Mouse (Mus musculus): ENCODE data around the gene Cep57l1.
"Not testable (repeated sequence)": the region's sequence is repeated elsewhere in the genome, so short reads cannot be mapped to it uniquely, and the experiment has no call there.

Gene Cep57l1

DNA sequence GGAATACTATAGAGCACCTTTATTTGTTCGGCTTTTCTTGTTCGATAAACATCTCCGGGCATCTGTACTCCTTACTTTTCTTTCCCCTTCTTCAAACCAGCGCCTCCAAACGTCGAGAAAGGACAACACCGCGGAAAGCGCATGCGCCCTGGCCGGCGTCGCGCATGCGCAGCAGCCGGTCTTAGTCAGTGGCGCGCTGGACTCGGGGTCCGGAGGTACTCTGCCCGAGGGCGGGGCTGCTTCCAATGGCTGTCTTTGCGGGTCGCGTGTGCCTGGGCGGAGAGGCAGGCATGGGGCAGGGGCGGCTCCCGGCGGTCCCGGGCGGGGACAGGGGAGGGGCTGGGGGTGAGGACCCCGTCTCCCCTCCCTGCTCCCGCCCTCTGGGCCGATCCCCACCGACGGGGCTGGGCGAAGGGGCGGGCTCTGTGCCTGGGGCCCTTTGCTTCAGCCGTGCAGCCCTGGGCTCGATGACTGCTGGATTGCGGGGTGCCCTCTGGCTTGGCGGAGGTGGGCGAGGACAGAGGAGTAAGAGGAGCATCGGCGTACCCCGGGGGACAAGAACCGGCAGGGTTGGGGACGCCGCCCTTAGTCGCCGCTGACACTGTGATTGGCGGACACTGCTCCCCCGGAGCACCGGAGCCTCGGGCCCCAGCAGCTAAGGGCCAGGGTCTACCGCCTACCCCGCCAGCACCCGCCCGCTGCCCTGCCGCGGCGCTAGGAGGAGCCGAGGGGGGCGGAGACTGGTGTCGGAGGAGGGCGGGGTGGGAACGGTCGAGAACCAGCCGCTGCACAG lies at the start of gene Cep57l1, which contains the start of gene Sesn1:
Cep57l1 (minus strand) TSS at position 101 of the 793 bp plus-strand sequence.
Sesn1 (plus strand) TSS at position 165 of the 793 bp plus-strand sequence.
- DNase-seq, result peak; percentile 87 to 95

DNA sequence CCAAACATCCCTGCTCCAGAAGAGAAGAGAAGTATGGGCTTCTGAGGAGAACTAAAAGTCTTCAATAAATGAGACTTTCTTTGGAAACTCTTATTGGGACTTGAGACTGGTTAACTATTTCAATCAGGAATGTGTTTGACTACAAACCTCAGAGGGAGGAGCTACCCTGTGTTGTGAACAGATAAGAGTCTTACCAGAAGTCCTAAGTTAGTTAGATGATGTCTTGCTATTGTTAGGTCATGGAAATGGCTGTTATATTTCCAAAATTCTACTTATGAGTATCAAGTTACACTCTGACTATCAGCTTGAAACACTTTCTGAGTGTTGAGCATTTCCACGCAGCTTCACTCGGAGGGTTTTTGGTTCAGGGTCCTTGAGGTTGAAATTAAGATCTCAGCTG lies 39.0 kb upstream of the Cep57l1 start:
- no peak for DNase-seq

DNA sequence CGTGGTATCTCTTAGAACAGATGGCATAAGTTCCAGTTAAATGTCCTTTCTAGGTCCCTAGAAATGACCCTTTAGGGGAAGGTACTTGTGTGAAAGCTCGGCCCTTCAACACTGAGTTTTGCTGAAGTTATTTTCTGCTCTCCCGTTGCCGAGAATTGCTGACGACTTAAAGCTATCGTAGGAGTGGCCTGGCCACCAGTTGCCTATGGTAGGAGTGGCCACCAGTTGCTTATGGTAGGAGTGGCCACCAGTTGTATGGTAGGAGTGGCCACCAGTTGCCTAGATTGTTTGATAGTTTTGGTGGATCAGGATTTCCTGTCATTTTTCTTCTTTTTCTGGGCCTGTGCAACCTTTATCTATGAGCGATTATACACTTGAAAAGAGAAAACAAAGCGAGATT lies 38.1 kb upstream of the Cep57l1 start:
- no peak for DNase-seq

DNA sequence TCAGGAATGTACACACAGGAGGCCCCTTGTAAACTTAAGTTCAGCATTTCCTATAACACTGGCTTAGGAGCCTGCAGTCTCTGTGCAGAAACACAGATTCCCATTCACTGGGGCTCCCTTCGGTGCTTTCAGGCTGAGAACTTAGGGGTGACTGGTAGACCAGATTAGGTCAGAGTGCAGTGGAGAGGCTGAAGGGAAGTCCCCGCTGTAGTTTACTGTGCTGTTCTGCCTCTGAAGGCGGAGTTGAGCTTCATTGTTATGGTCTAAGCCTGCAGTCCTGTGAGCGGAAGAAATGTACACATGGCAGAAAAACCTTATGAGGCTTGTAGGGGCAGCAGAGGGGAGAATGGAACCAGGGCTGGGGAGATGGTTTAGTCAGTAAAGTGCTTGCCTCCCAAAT lies 29.2 kb upstream of the Cep57l1 start:
- no peak for DNase-seq

DNA sequence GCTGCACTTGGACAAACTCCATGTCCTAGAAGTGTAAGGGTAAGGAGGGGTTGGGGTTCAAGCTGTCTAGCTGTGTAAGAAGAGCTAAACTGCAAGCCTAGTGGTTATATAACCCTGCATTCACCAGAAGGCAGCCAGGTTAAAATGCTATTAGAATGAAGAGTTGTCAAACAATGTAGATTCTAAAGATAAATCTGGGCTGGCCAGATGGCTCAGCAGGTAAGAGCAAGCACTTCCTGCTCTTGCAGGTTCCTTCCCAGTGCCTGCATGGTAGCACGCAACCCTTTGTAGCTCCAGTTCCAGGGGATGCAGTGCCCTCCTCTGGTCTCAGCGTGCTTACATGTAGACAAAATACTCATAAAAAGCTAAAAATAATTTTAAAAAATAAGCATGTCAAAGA lies 24.5 kb upstream of the Cep57l1 start:
- peak; percentile 69 to 79 for DNase-seq

DNA sequence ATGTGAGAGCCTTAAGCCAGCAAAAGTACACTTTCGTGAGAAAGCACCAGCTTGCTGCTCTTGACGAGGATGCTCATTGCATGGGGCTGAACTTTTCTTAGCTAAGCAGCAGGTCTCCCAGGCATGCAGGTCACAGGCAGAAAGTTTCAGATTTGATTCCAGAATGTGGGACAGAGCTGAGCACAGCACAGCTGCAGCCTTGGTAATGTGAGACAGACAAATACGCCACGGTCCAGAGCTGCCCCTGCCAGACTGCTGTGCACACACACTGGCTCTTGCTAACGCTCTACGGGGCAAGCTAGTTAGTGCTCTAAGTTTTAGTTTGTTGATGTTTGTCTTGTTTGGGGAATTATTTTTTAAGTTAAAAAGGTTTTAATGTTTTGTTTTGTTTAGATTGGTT lies 22.5 kb upstream of the Cep57l1 start:
- no peak for DNase-seq

DNA sequence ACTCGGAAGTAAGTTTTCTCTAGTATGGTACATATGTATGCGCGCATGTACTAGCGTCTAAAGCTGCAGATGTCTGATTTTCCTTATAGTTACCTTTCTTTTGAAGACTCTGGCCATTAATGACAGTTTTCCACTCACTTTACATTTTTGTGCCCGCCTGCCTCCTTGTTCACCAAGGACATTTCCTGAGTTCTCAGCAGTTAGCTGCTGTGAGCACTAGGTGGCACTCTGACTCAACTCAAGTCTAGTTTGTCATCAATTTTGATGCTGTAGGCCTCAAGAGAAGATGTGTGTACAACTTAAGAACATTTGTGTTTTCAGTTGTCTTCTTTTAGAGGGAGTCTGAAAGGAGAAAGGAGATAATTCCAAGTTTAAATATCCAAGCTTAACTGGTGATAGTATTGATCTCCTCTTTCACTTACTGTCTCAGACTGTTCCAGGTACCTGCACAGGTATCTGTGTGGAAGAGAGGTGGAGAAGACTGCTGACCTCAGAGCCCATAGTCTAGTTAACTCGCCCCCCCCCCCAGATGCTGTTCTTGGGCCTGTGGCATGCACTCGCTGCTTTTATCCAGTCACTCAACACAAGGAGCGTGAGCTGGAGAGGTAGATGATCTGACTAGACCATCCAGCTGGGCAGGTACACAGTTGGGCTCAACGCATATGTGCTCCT lies 21.3 kb upstream of the Cep57l1 start:
- DNase-seq, result peak; percentile 81

DNA sequence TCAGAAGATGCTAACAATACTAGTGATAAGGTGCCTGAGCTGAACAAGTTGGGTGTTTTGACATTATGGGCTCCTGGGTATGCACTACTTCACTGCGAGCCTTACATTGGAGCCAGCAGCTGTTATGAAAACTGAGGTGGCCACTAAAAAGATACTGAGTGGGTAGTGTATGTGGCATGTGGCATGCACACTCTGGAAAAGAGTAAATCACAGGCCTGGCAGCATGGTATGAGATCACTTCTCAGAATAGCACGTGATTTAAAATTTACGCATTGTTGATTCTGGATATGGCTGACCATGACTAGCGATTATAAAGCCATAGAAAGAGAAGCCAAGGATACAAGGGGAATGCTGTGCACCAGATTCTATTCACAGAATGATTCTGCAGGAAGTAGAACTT lies 20.8 kb upstream of the Cep57l1 start:
- no peak for DNase-seq

DNA sequence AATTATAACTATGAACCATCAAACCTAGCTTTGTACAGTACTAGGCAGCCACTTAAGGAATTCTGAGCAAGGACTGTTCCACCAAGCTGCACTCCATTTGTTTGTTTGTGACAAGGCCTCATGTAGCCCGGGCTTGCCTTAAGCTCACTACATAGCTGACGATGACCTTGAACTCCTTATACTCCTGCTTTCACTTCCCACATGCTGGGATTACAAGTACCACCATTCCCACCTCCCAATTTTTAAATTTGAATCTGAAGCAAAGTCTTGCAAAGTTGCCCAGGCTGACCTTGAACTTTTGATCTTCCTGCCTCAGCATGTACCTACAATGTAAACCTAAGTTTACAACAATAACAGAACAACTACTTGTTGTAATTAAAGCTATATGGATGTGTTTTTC lies 20.3 kb upstream of the Cep57l1 start:
- no peak for DNase-seq

DNA sequence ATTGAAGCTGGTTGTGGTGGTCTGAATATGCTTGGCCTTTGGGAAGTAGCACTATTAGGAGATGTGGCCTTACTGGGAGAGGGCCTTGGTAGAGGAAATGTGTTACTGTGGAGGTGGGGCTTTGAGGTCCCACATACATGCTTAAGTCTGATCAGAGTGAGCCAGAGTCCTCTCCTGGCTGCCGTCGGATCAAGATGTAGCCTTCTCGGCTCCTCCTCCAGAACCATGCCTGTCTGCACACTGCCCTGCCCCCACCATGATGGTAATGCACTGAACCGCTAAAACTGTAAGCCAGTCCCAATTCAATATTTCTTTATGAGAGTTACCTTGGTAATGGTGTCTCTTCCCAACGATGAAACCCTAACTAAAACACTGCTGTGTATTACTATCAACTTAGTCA lies 19.5 kb upstream of the Cep57l1 start:
- DNase-seq, result no peak

DNA sequence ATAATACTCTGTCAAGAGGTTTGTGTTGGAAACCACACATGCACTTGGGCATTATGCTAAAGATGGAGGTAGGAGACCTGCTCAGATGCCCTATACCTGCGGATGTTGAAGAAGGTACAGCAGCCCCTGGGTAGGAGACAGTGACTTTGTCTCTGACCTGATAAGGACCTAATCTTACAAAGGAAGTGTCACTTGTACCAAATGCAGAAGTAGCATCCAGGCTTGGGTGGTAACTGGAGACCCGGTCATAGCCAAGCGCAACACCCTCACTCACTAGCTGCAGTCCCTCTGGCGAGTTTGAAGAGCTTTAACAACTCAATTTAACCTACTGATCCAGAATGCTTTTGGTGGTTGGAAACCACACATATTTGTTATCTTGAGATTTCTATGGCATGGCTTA lies 18.1 kb upstream of the Cep57l1 start:
- DNase-seq, result no peak

DNA sequence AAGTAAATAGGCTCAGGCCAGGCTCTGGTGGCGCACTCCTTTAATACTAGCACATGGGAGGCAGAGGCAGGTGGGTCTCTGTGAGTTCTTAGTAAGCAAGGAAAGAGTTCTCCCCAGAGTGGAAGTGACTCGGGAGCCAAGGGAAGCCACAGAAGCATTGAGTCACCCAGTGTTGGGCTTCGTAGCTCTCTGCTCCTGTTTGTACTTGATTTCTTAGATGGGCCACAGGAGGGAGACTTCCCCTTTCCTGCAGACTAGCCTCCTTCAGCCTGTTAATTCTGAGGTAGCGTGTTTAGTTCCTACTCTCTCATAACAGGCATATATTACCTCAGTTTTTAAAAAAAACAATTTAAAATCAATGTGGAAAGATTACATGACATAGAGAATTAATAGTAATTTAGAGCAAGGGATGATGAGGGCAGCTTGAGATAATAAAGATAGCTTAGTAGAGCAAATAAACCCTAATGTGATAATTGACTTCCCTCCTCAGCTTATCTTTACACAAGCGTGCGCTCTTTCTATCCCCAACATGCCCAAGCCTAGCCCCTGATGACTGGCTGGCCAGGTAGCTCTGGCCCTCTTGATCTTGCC lies 16.9 kb upstream of the Cep57l1 start:
- DNase-seq, result no peak

DNA sequence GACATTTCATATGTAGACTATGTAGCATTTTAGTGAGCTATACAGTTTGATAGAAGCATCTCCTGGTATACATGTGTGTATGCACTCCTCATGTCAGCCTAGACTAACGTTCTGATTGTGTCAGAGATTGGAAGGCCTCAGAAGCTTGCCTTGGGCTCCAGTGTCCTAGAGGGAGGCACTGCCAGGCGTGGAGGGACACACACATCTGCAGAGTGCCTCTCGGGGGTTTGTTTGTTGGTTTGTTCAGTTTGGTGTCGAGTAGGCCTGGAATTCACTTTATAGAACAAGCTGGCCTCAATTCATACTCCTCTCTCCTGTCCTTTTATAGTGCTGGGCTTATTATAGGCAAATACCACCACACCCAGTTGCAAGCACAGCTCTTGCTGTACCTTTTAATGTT lies 16.3 kb upstream of the Cep57l1 start:
- DNase-seq, result no peak

DNA sequence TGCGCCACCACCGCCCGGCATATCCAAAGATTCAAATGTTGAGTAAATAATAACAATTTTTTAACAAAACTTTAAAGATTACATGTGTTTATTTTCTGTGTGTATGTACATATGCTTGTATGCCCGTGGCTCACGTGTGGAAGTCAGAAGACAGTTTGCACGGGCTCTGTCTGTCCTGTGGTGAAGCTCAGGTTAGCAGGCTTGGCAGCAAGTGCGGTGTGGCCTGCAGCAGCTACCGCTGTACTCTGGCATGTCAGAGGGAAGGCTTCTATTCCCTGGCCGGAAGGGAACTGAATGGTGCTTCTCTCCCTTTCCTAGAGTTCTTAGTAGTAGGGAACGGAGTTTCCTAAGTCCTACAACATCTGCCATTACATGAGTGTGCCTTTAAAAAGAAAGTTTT lies 15.4 kb upstream of the Cep57l1 start:
- no peak for DNase-seq

DNA sequence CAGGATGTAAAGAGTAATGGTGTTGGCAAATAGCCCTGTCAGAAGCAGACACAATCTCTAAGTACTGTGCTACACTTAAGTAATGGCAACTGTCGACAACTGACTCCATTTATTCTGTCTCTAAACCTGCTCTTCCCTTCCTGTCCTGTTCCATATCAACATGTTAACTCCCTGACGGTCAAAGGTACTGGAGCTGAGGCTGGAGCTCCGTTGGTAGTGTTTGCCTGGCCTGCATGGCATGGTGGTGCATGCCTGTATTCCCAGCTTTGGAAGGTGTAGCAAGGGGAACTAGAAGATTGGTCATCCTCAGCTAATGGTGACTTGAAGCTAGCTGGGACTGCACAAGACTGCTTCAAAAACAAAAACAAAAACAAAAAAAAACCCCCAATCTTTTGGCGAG lies 14.2 kb upstream of the Cep57l1 start:
- DNase-seq, result no peak

DNA sequence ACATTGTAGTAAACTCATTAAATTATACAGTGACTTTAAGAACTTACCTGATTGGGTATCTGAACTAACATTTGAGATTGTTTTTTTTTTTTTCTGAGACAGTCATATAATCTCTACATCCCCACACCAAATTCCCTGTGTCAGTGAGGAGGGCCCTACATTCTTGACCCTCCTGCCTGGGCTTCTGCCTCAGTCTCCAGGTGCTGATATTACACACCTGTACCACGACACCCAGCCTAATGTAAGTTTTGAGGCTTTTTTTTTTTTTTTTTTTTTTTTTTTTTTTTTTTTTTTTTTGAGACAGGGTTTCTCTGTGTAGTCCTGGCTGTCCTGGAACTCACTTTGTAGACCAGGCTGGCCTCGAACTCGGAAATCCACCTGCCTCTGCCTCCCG lies 13.6 kb upstream of the Cep57l1 start:
- not testable (repeated sequence) for DNase-seq

DNA sequence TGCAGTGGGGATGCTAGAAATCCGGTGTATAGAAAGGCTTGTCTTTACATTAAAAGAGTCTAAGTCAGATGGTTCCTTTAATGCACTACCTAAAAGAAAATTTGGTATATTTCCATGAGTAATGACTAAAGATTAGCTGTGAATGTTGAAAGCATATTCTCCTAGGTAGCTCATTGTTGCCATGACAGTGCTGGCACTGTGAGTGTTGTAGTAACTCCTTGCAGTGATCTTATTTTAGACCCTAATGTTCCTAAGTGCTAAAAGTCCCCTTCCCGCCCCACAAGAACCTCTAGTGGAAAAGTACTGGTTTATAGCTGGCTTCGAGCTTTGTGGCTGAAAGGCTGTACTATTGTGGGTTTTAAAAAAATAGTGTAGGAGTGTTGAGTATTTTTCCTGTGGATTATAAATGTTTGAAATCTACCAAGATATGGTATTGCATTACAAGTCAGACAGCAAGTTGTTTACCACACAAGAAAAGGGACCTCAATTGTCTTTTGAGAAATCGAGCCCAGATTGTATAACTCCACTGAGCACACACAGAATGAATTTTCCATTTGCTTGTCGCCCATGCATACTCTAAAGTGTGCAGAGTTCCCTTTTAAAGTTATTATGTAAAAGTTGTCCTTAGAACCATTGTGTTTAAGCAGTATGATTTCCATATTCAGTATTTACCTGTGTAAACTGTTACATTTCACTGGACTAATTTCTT lies 13.1 kb upstream of the Cep57l1 start:
- DNase-seq, result no peak

DNA sequence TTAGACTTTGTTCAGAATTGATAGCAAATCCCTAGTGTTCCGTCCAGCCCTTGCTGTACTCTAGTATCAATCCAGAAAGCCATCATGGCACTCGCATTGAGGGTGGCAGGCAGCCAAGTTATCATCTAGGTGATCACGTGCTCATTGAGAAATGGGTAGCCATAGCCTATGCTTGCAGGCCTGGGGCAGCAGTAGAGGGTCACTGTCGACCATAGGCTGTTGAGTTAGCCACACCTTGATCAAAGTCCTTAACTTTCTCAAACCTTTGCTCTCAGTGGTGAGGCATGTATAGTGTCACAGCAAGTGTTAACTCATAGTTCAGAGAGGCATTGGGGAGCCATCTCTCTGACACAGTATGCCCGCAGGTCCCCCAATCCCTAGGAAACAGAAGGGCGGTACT lies 11.5 kb upstream of the Cep57l1 start:
- DNase-seq, result no peak

DNA sequence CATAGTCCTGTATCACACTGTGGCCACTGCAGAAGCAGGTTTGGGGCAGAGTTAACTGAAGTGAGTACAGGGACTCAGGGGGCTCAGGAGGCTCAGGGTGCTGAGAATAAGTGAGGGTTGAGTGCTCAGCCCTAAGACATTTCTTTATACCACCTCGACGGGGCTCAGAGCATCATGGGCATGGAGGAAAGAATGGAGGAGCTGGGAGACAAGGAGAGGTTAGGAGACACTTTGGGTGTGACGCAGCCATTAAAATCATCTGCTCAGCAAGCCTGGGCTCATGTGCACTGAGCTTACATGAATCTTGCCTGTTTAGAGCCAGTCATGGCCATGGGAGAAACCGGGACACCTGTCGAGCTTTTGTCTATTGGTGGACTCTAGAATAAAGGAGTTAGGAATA lies 10.7 kb upstream of the Cep57l1 start:
- no peak for DNase-seq

DNA sequence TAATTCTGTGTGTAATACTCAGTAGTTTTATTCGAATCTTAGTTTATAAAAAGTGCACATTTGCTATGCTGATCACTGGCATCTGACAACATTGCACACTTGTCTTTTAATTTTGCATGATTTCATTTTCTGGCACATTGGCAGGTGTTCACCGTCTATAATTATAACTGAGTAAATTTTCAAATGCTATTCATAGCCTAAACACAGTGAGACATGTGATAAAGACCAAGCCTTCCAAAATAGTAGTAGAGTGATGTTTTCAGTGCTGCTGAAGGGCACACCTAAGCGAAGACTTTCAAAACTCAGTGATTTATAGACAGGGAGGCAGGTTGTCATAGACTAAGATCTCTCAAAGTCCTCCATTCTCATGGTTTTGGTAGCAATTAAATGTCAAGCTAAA lies 9.6 kb upstream of the Cep57l1 start:
- DNase-seq, result no peak

DNA sequence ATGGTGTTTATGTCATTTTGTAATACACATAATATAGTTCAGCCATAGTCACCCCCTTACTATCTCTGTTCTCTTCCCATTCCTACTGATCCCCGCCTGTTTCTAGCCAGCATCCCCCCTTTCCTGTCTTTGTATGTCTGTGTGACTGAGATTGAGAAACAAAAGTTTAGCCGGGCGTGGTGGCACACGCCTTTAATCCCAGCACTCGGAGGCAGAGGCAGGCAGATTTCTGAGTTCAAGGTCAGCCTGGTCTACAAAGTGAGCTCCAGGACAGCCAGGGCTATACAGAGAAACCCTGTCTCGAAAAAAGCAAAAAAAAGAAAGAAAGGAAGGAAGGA lies 9.0 kb upstream of the Cep57l1 start:
- DNase-seq, result not testable (repeated sequence)

DNA sequence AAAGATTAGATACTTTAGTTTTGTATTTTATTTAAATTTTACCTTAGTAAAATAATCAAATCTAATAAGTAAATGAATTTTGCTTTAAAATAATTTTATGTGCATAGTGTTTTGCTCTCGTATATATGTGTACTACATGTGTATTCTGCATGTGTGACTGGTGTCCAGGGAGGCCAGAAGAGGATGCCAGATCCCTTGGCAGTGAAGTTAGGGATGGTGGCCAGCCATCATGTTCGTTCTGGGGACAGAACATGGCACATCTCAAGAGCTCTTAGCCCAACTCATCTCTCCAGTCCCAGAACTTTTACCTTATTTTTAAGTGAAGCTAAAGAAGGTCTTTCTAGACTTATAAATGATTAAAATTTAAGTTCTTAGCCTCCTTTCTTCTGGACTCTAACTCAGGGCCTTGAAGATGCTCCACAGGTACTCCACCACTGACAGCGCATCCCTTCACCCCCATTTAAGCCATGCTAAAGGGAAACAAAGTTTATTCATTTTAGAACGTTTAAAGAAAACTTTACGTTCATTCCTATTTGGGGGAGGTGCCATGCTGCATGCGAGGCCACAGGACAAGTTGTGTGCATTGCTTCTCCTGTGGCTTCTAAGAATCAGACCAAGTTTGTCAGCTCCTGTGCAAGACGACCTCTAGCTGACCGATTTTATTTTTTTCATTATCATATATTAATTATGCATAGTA lies 8.5 kb upstream of the Cep57l1 start:
- DNase-seq, result no peak

DNA sequence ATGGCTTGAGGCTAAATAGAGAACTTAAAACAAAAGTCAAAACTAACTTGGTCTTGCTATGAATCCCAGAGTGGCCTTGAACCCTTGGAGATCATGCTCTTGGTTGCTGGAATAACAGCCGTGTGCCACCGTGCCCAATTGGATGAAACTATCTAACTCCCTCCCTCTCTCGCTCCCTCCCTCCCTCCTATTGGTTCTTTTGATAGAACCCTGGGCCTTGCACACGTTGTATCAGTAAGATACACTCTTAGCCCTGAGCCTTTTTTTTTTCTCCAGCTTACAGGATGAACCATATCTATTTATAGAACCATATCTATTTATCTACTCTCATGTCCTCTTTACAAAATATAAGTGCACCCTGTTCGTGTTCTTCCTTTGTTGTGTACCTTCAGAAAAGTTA lies 6.8 kb upstream of the Cep57l1 start:
- DNase-seq, result no peak

Measured in cerebellum, adult 18-20 months (tissue).